Mouse (Mus musculus): ENCODE data around the gene Mme.

Gene Mme

DNA sequence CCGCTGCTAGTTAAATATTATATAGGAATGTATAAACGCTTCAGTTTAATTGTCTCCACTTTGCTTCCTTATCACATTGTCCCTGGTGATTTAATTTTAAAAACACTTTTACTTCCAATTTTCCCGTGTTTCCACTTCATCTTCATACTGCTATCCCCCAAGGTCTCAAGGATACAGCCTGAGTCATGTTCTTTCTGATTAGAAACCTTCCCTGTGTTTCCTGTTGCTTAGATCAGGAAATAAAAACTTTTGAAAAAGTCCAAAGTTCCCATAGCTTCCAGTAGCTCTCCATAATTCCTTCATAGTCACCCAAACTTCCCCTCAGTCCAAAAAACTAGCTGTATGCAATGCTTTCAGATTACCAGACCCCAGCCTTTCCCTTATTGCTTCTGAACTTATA, 109.4 kb downstream of the Mme start:
- no peak for DNase-seq (ENCODE audit: low spot score)

GRCm38 (mm10) chr3:63351680-63352260, 110.4 kb downstream of the Mme start:
- DNase-seq (ENCODE audit: low spot score), result no peak

- DNase-seq (ENCODE audit: low spot score), result no peak
Measured at GRCm38 (mm10) chr3:63359512-63359911, 118.2 kb downstream of the Mme start.

GRCm38 (mm10) chr3:63384989-63385388, 143.7 kb downstream of the Mme start:
- no peak for DNase-seq (ENCODE audit: low spot score)

- DNase-seq (ENCODE audit: low spot score), result no peak
Measured at GRCm38 (mm10) chr3:63390774-63391173, 149.4 kb downstream of the Mme start.

DNA sequence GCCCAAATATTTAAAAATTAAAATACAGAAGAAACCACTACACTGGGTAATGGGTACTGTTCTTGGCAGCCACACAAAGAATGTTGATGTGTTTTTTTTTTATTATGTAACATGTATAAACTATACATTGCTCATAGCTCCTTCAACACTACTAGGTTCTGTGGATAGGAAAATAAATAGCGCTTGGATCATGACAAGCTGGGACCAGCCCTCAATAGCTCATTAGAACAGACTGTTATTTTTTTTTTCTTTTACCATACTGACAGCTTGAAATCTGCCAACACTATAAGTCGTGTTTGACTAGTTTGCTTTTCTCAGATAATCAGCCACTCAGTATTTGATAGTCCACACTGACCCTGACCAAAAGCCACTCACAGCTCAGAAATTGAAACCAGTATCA, 150.0 kb downstream of the Mme start:
- DNase-seq (ENCODE audit: low spot score), result no peak

GRCm38 (mm10) chr3:63394424-63394941, 153.1 kb downstream of the Mme start:
- DNase-seq (ENCODE audit: low spot score), result no peak

- DNase-seq (ENCODE audit: low spot score), result no peak
Measured at GRCm38 (mm10) chr3:63398171-63398570, 156.8 kb downstream of the Mme start.

- no peak for DNase-seq (ENCODE audit: low spot score)
Measured at GRCm38 (mm10) chr3:63406438-63406837, 165.1 kb downstream of the Mme start.

GRCm38 (mm10) chr3:63411006-63411405, 169.7 kb downstream of the Mme start:
- no peak for DNase-seq (ENCODE audit: low spot score)

DNA sequence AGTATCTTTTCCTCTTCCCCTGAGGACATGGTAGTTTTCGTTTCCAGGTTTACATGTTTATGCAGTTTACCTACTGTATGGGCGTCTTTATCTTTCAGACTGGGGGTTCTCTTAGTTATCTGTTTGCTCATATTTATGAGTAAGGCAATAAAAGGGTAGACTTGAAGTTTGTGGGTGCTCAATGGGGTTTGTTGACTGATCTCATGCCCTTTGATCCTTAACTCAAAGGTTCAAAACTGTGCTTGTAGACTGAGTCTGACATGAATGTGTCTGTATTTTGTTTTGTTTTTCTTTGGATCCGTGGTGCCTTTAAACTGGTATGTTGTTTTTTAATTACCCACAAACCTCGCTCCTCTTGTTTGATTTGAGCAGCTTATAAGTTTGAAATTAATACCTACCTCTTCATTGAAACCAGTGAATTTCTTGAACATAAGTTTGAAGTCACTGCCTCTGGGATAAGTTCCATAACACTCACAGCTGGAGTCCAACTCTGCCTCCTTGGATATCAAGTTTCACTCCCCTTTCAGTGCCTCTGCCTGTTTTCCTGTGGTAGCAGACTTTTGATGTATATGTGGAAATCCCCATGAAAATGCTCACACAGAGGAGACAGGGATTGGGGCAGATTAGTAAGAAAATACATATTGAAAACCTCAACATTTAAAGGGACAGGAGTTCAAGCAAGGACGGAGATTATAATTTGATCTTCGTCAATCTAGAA, 171.0 kb downstream of the Mme start:
- DNase-seq (ENCODE audit: low spot score), result no peak

- DNase-seq (ENCODE audit: low spot score), result no peak
Measured at GRCm38 (mm10) chr3:63413046-63413911, 171.9 kb downstream of the Mme start.

DNA sequence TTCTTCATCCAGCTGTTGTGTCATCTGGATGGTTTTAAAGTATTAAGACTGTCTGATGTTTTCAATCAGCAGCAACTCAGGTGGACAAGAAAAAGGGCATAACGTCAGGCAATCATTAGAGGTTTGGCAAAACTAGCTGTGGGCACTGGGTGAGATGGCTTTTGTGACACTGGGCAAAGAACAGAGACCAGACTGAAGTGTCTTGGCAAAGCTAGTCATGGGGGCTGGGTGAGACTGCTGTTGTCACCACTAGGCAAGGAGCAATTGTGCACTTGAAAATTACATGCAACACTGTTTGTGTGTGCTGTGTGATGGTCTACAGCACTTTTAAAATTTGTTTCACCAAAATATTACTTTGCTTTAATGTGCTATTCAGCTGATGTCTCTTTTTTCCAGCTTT, 175.9 kb downstream of the Mme start:
- DNase-seq (ENCODE audit: low spot score), result no peak

DNA sequence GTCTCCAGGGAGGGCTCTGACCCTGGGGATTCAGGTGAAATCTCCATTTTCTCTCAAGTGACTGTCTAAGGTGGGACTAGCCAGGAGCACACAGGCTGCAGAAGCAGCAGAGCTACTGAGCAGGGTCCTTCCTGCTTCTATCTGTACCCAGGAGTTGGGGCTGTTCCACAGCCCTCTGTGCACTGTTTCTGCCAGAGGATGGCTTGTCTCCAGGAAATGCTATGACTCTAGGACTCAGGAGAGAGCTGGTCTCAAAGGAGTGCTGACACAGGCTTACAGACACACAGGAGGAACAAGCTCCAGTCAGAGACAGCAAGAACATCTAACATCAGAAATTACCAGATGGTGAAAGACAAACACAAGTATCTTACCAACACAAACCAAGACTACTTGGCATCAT, 176.4 kb downstream of the Mme start:
- no peak for DNase-seq (ENCODE audit: low spot score)

GRCm38 (mm10) chr3:63423552-63423951, 182.2 kb downstream of the Mme start:
- no peak for DNase-seq (ENCODE audit: low spot score)
